Mouse (Mus musculus) erythroblast, embryonic 14.5 days (primary cell): ENCODE measurements around the gene Ccdc47.

Source experiments
- GATA1 ChIP-seq: IDR thresholded peaks from 2 replicates; pipeline ENCODE4 v1.6.1; 2012; ENCODE audit warnings: low read length, inconsistent platforms, mixed read lengths
- TAL1 ChIP-seq: IDR thresholded peaks from 3 replicates; pipeline ENCODE4 v1.6.1; 2012; ENCODE audit warnings: low read length, inconsistent platforms, mixed read lengths

- TF ChIP-seq GATA1 (no peak), TAL1 (no peak)
Measured at GRCm38 (mm10) chr11:106254767-106255166, 38.6 kb upstream of the Ccdc47 start.
